Mouse (Mus musculus) embryonic fibroblast, embryonic 13.5 days (primary cell): ENCODE measurements around the gene Disc1. TPM values are rescaled to one million over a fixed set of nuclear protein-coding genes. Genes with fewer than 3 reads are reported as not detected.

Source experiments
- H3K27ac ChIP-seq: 2 replicates; pipeline ENCODE4 v1.5.1; 2012; ENCODE audit warnings: low read length, control low read depth, inconsistent platforms; ENCODE audit not compliant: insufficient read depth
- H3K4me1 ChIP-seq: 2 replicates; pipeline ENCODE4 v1.6.1; 2011; ENCODE audit warnings: low read length; ENCODE audit not compliant: control insufficient read depth, insufficient read depth
- H3K4me3 ChIP-seq: 2 replicates; pipeline ENCODE4 v1.5.1; 2011; ENCODE audit warnings: mild to moderate bottlenecking, control low read depth, low read length; ENCODE audit not compliant: insufficient read depth
- CTCF ChIP-seq: IDR thresholded peaks from 2 replicates; pipeline ENCODE4 v1.5.1; 2011; ENCODE audit warnings: mild to moderate bottlenecking, control low read depth, low read length, moderate library complexity, borderline replicate concordance; ENCODE audit not compliant: insufficient read depth
- POLR2A ChIP-seq: IDR thresholded peaks from 2 replicates; pipeline ENCODE4 v1.6.1; 2011; ENCODE audit warnings: low read depth, mild to moderate bottlenecking, control low read depth, low read length, moderate library complexity
- polyA plus RNA-seq: library from polyadenylated mRNA; stranded (reverse); fragments of >200 nt; gene quantifications from 2 replicates; pipeline ENCODE4 v1.2.4, GENCODE M21; 2011; ENCODE audit warnings: low read depth; ENCODE audit not compliant: missing spikeins, insufficient read length

The Disc1 gene
- polyA plus RNA-seq, 1 experiment, result 1.0 TPM

DNA sequence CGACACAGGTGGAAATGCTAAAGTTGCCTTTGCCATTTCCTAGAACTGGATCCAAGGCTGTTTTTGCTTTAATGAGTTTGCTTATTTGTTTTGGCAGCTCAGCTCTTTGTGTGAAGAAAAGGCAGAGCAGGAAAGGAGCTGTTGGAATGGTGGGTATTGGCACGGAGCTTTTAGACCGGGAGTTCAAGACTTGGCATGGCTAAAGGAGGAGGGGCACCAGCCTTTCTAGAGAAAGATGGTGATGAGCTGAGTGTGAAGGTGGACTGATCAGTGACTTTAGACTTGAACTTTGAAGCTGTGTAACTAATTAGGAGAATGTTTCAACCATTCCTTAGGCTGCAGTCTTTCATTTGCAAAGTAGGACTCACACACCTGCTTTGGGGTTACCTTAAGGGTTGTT, 59.8 kb downstream of the Disc1 start:
- H3K27ac ChIP-seq, result no peak overlapping the region
- TF ChIP-seq POLR2A, result no peak
- no peak for TF ChIP-seq CTCF
- no peaks in the 10 kb centered on the region for H3K4me1 ChIP-seq
- H3K4me3 ChIP-seq, result no peak overlapping the region

- H3K27ac ChIP-seq, result no peak overlapping the region
- no peak for TF ChIP-seq POLR2A
- no peak for TF ChIP-seq CTCF
Measured at GRCm38 (mm10) chr8:125115321-125115720, 61.3 kb downstream of the Disc1 start.

DNA sequence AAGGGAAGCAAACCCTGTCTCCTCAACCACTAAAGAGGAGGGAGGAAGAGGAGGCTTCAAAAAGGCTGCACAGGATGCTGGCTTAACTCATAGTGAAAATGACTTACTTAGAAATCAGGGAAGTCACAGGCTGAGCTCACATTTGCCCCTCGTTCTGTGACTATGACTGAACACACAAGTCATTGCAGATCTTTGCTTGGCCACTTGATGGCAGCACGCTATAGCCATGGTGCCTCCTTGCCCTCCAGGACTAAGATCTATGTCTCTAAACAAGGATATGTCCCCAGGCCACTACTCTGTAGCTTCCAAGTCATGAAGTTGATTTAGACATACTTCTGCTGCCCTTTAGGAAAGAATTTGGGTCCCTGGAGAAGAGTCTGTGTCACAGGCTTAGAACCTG, 62.6 kb downstream of the Disc1 start:
- H3K4me3 ChIP-seq, result no peak overlapping the region
- H3K4me1 ChIP-seq, result no peaks in the 10 kb centered on the region
- no peak overlapping the region for H3K27ac ChIP-seq
- TF ChIP-seq CTCF (peak; percentile 94), POLR2A (no peak)

More at GRCm38 (mm10) chr8:125115321-125115720, 61.3 kb downstream of the Disc1 start:
- Histone ChIP-seq H3K4me3 (no peak overlapping the region), H3K4me1 (no peaks in the 10 kb centered on the region)

DNA sequence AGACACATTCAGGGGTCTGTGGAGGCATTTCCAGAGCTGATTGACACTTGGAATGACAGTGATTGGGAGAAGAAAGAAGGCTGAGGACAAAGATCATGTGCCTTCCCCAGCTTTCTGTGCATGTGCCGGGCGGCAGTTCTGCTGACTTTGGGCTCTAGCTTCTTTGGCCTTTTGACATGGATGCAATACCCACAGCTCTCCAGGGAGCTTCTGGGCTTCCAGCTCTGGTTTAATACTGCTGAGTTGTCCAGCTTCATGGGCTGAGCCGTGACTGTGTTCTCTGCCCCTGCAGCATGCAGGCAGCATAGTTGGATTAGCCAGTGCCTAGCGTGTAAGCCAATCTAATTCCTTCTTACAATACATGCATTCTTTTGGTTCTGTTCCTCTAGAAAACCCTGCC, 72.5 kb downstream of the Disc1 start:
- H3K27ac ChIP-seq, result no peak overlapping the region
- 0 out of 2 replicates have a peak, but pooled peaks cover 3% of the 10 kb centered on the region for H3K4me1 ChIP-seq
- no peak overlapping the region for H3K4me3 ChIP-seq
- TF ChIP-seq CTCF (no peak), POLR2A (no peak)

DNA sequence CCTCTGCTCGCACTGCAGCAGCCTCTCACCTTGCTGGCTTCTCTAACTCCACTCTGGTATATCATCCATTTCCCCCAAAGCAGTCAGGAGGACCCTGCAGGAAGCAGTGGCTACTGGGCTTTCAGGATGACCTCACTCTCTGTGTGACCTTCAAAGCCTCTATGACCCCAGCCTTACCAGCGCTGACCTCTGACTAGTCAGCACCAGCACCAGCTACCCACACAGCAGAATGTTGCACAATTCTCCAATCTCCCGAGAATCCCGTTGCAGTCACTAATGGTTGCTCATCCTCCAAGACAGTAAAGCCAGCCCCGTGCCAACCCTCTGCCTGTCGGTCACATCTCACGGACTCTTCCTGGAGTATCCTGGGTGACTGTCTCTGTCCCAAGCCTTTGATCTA, 73.6 kb downstream of the Disc1 start:
- TF ChIP-seq CTCF, result no peak
- TF ChIP-seq POLR2A, result no peak
- no peak overlapping the region for H3K27ac ChIP-seq
- 0 out of 2 replicates have a peak, but pooled peaks cover 3% of the 10 kb centered on the region for H3K4me1 ChIP-seq
- H3K4me3 ChIP-seq, result no peak overlapping the region

DNA sequence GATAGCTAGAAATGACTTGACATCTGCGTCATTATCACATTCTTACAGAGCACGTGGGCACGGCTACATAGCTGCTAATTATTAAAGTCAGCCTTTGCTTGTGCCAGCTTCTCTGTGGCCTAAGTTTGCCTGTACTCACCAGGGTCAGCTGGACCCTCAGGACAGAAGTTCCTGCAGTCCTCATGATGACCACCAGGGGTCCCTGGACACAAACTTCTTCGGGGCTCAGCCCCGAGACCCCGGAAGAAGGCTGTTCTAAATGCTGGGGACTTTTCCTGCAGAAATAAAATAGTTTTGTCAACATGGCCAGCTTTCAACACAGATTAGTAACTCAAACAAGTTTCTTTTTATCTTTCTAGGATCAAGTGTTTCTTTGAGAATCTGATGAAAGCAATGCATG, 74.3 kb downstream of the Disc1 start:
- TF ChIP-seq CTCF, result peak; percentile 29; the same call in 1 of the 2 replicates
- no peak for TF ChIP-seq POLR2A
- no peak overlapping the region for H3K27ac ChIP-seq
- 0 out of 2 replicates have a peak, but pooled peaks cover 3% of the 10 kb centered on the region for H3K4me1 ChIP-seq
- no peak overlapping the region for H3K4me3 ChIP-seq

DNA sequence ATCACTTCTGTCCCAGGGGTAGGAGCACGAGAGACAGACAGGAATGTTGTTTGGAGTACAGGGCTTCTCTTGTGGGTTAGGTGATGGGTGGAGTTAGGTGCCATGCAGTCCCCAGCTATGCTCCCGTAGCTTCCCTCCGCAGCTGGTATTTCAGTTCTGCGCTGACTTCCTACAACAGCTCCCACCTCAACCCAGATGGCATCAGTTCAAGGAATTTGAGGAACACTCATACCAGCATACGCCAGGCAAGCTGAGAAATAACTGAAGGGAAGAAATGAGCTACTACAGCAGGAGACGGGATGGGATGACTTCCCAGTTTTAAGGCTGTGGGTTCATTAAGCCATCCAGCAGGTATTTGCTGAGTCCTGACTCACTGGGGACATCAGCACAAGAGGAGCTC, 76.8 kb downstream of the Disc1 start:
- Histone ChIP-seq H3K4me1 (0 out of 2 replicates have a peak, but pooled peaks cover 3% of the 10 kb centered on the region), H3K27ac (no peak overlapping the region), H3K4me3 (no peak overlapping the region)
- TF ChIP-seq CTCF, result no peak
- no peak for TF ChIP-seq POLR2A

DNA sequence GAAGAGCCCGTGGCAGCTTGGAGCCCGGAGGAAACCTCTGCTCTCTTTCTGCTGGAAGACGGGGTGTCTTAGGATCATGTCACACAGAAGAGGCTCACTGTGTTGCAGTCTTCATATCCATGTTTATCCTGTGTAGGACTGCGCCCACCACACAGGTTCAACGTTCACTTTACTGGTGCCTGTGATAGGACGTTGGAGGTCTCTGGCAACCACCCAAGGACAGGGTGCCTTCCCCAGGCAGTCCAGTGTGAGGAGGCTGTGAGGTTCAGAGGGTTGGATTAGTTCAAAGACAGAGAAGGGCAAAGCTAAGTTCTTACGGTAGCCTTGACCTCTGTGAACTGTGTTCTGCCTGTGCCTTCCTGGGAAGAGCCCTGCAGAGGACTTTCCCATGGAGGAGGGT, 77.3 kb downstream of the Disc1 start:
- TF ChIP-seq POLR2A (no peak), CTCF (no peak)
- H3K4me3 ChIP-seq, result no peak overlapping the region
- 0 out of 2 replicates have a peak, but pooled peaks cover 3% of the 10 kb centered on the region for H3K4me1 ChIP-seq
- H3K27ac ChIP-seq, result no peak overlapping the region

DNA sequence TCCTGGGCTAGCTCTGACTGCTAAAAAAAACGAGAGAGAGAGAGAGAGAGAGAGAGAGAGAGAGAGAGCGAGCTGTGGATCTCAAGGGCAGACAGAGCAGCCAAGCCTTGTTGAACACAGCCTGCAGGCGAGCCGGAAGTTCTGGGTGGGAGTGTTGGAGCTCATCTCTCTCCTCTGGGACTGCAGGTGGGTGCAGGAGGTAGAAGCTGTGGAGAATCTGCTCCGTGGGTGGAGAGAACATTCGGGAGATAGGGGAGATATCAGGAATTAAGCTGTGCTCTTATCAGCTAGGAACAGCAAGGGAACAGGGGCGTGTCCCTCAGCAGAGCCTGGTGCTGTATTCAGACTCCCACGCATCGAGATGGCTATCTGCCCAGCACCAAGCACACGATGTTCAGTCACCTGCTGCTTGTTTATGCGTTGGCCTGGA, 79.7 kb downstream of the Disc1 start:
- Histone ChIP-seq H3K4me3 (no peak overlapping the region), H3K4me1 (0 out of 2 replicates have a peak, but pooled peaks cover 3% of the 10 kb centered on the region), H3K27ac (no peak overlapping the region)
- no peak for TF ChIP-seq POLR2A

GRCm38 (mm10) chr8:125134876-125135275, 80.9 kb downstream of the Disc1 start:
- TF ChIP-seq POLR2A (no peak), CTCF (no peak)
- H3K4me1 ChIP-seq, result 0 out of 2 replicates have a peak, but pooled peaks cover 3% of the 10 kb centered on the region
- H3K27ac ChIP-seq, result no peak overlapping the region
- no peak overlapping the region for H3K4me3 ChIP-seq
